Mouse (Mus musculus): ENCODE data around the gene Sytl1. TPM values are rescaled to one million over a fixed set of nuclear protein-coding genes. Genes with fewer than 3 reads are reported as not detected.

Sytl1 gene
- polyA plus RNA-seq, 1 experiment from 2014 or later, result 0.92 TPM

DNA sequence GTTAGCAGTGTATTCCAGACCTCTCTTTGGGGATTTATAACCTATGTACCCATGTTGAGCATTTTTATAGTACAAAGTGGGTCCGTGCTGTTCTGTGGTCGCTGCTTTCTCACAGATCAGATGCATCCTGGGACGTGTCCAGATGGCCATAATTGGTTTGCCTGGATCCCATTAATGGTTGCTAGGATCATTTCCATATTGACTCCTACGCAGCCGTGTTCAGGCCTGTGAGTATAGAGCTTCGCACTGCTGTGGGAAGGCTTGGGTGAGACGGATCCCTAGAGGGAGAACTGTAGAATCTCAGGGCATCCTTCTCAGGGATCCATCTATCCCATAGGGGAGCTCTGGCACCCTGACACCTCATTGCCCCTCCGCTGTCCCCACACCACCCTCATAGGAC is 33.3 kb downstream of the Sytl1 start:
- Histone ChIP-seq H3K4me3 (replicated peaks) (no peak overlapping the region), H3K9ac (no peak overlapping the region), H3K27me3 (peaks cover 15% of the 10 kb centered on the region; the same call in 1 of the 2 replicates), H3K4me1 (replicated peaks) (no peaks in the 10 kb centered on the region), H3K9me3 (replicated peaks) (no peaks in the 10 kb centered on the region), H3K36me3 (replicated peaks) (no peaks in the 10 kb centered on the region), H3K27ac (replicated peaks) (no peak overlapping the region), H3K4me2 (no peak overlapping the region)
- no peak for ATAC-seq (ENCODE audit: insufficient read depth)
- 68% methylated on average over 8 of the region's 8 CpGs for WGBS (ENCODE audit: insufficient replicate concordance)

DNA sequence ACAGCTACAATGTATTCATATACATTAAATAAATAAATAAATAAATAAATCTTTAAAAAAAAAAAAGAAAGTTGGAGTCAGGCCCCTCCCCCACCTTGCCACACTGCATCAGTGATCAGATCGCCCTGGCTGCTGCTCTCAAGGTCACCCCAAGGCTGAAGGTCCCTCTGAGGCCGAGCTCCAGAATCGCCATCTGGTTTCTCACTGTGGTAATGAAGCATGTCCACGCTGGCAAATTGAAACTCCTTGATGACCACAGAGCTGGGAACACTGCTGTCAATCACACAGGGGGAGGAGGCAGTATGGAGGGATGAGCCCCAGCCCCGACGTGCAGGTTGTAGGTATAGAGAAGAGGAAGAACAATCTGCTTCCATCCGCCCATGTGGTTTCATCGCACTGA is 35.3 kb downstream of the Sytl1 start:
- Histone ChIP-seq H3K4me3 (replicated peaks) (no peak overlapping the region), H3K4me1 (replicated peaks) (no peaks in the 10 kb centered on the region), H3K27me3 (peaks cover 34% of the 10 kb centered on the region), H3K36me3 (replicated peaks) (no peaks in the 10 kb centered on the region), H3K9ac (no peak overlapping the region), H3K27ac (replicated peaks) (no peak overlapping the region), H3K4me2 (no peak overlapping the region), H3K9me3 (replicated peaks) (no peaks in the 10 kb centered on the region)
- WGBS (ENCODE audit: insufficient replicate concordance), result 47% methylated on average over 8 of the region's 8 CpGs
- ATAC-seq (ENCODE audit: insufficient read depth), result no peak

DNA sequence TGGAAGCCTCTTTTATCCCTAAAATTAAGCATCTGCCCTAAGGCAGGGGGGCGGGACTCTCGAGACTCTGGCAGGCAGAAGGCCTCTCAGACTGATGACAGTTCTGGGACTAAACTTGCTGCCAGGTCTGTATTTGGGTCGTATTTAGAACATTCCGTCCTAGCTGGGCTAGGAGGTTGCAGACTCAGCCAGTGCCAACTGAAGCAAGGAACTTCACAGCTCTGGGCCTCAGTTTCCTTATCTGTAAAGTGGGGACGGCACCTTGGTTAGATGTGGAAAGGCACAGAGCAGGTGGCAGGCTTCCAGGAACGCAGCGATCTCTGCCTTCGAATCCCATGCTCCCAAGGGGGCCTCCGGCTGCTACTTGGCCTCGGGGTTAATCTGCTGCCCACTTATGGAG is 36.8 kb downstream of the Sytl1 start:
- Histone ChIP-seq H3K4me2 (no peak overlapping the region), H3K9me3 (replicated peaks) (no peaks in the 10 kb centered on the region), H3K36me3 (replicated peaks) (no peaks in the 10 kb centered on the region), H3K9ac (no peak overlapping the region), H3K27ac (replicated peaks) (no peak overlapping the region), H3K4me3 (replicated peaks) (no peak overlapping the region), H3K27me3 (peaks cover 50% of the 10 kb centered on the region), H3K4me1 (replicated peaks) (no peaks in the 10 kb centered on the region)
- WGBS (ENCODE audit: insufficient replicate concordance), result 68% methylated on average over 10 of the region's 10 CpGs
- no peak for ATAC-seq (ENCODE audit: insufficient read depth)

DNA sequence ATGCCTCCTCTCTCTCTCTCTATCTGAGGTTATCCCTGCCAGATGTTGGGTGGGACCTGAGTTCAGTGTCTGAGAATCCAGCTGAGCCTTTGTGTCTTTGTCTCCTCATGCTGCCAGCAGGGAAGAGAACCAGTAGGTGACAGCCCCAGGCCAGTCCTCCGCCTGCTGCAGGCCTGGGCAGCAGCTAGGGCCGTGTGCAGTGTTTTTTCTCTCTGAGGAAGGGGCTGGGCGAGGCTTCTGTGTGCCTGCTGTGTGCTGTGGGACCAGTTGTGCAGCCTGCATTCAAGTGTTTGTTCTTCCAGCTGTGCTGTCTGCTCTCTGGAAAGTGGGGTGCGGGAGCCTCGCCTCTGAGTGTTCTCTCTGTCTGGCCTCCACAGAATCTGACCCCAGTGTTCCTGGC is 39.0 kb downstream of the Sytl1 start:
- no peak for ATAC-seq (ENCODE audit: insufficient read depth)
- H3K27me3 ChIP-seq, result peaks cover 64% of the 10 kb centered on the region
- H3K4me2 ChIP-seq, result no peak overlapping the region
- WGBS (ENCODE audit: insufficient replicate concordance), result 54% methylated on average over 5 of the region's 5 CpGs
- no peaks in the 10 kb centered on the region for H3K36me3 ChIP-seq (replicated peaks)
- no peak overlapping the region for H3K27ac ChIP-seq (replicated peaks)
- no peak overlapping the region for H3K9ac ChIP-seq
- H3K4me3 ChIP-seq (replicated peaks), result no peak overlapping the region
- no peaks in the 10 kb centered on the region for H3K9me3 ChIP-seq (replicated peaks)
- peaks cover 5% of the 10 kb centered on the region; the same call in 1 of the 2 replicates for H3K4me1 ChIP-seq (replicated peaks)

DNA sequence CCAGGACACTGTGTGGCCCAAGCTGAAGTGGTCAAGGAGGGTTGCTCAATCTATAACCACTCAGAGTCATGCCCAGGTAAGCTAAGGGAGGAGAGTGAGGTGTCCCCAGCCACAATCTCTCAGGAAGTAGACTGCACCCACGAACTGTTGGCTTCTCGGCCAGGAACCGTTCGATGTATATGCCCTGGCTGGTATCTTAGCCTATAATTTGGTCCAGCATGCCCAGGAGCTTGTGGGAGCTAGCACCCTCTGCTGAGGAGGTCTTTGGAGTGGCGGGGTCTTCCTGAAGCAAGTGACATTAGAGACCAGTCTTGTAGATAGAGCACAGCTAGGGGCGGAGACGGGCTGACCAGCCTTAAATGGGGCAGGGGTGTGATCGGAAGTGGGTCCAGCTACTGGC is 41.2 kb downstream of the Sytl1 start:
- peaks cover 5% of the 10 kb centered on the region; the same call in 1 of the 2 replicates for H3K4me1 ChIP-seq (replicated peaks)
- H3K4me3 ChIP-seq (replicated peaks), result no peak overlapping the region
- H3K27ac ChIP-seq (replicated peaks), result no peak overlapping the region
- H3K9ac ChIP-seq, result no peak overlapping the region
- H3K27me3 ChIP-seq, result peaks cover 81% of the 10 kb centered on the region
- no peaks in the 10 kb centered on the region for H3K9me3 ChIP-seq (replicated peaks)
- no peaks in the 10 kb centered on the region for H3K36me3 ChIP-seq (replicated peaks)
- ATAC-seq (ENCODE audit: insufficient read depth), result no peak
- H3K4me2 ChIP-seq, result no peak overlapping the region
- WGBS (ENCODE audit: insufficient replicate concordance), result 70% methylated on average over 8 of the region's 8 CpGs

DNA sequence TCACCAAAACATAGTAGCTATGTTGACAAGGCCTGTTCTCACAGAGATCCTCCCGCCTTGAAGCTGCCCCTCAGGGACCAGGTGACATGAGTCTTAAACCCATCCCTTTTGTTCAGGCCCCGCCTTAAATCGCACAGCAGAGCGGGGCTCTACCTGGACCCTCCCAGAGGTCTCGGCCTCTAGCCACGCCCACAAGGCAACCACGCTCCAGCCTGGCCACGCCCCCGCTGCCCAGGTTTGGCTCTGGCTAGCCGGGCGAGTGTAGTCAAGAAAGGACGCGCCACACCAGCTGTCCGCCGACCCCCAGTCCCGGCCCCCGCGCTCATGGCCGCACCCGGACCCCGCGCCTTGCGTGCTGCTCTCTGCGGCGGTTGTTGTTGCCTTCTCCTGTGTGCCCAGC is 42.3 kb downstream of the Sytl1 start:
- H3K27ac ChIP-seq (replicated peaks), result no peak overlapping the region
- no peak for ATAC-seq (ENCODE audit: insufficient read depth)
- H3K9ac ChIP-seq, result no peak overlapping the region
- peak overlapping the region; percentile 56 for H3K4me2 ChIP-seq
- H3K27me3 ChIP-seq, result peaks cover 76% of the 10 kb centered on the region
- 6% methylated on average over 25 of the region's 25 CpGs for WGBS (ENCODE audit: insufficient replicate concordance)
- no peaks in the 10 kb centered on the region for H3K36me3 ChIP-seq (replicated peaks)
- peaks cover 5% of the 10 kb centered on the region; the same call in 1 of the 2 replicates for H3K4me1 ChIP-seq (replicated peaks)
- H3K9me3 ChIP-seq (replicated peaks), result no peaks in the 10 kb centered on the region
- peak overlapping the region; percentile 18 for H3K4me3 ChIP-seq (replicated peaks)

DNA sequence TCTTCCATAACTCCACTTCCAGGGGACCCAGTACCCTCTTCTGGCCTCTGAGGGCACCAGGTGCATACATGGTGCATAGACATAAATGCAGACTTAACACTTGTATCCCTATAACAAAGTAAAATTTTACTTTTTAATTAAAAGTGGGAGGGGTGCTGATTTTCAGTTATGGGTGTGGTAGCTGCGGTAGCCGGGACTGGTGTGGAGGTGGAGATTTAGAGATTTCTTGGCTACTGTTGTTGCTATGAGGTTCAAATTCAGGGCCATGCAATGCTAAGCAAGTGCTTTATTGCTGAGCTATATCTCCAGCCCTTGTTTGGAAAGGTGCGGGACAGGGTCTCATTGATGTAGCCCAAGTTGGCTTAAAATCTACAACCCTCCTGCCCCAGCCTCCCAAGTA is 44.2 kb downstream of the Sytl1 start:
- no peak overlapping the region for H3K9ac ChIP-seq
- no peak for ATAC-seq (ENCODE audit: insufficient read depth)
- H3K27me3 ChIP-seq, result peaks cover 85% of the 10 kb centered on the region
- no peak overlapping the region for H3K27ac ChIP-seq (replicated peaks)
- no peaks in the 10 kb centered on the region for H3K36me3 ChIP-seq (replicated peaks)
- no peak overlapping the region for H3K4me2 ChIP-seq
- 40% methylated on average over 3 of the region's 3 CpGs for WGBS (ENCODE audit: insufficient replicate concordance)
- no peaks in the 10 kb centered on the region for H3K9me3 ChIP-seq (replicated peaks)
- no peak overlapping the region for H3K4me3 ChIP-seq (replicated peaks)
- H3K4me1 ChIP-seq (replicated peaks), result peaks cover 5% of the 10 kb centered on the region; the same call in 1 of the 2 replicates

DNA sequence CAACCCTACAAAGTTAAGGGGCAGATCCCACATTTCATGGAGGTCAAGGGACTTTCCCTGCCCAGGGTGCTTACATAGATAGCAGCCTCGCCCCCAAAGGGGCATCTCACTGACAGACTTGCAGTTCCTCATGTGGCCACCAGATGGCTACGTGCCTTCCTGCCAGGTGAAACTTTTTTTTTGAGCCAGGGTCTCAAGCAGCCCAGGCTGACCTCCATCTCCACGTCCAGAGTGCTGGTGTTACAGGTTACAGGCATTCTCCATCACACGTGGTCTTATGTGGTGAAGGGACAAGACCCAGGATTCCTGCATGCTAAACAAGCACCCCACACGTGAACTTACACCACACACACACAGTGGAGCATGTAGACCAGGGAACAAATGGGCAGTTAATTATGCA is 45.3 kb downstream of the Sytl1 start:
- H3K9me3 ChIP-seq (replicated peaks), result no peaks in the 10 kb centered on the region
- WGBS (ENCODE audit: insufficient replicate concordance), result 5% methylated on average over 5 of the region's 5 CpGs
- H3K27me3 ChIP-seq, result peaks cover 85% of the 10 kb centered on the region
- no peak overlapping the region for H3K4me2 ChIP-seq
- no peaks in the 10 kb centered on the region for H3K36me3 ChIP-seq (replicated peaks)
- H3K9ac ChIP-seq, result no peak overlapping the region
- H3K27ac ChIP-seq (replicated peaks), result no peak overlapping the region
- no peak overlapping the region for H3K4me3 ChIP-seq (replicated peaks)
- ATAC-seq (ENCODE audit: insufficient read depth), result no peak
- H3K4me1 ChIP-seq (replicated peaks), result peaks cover 13% of the 10 kb centered on the region

DNA sequence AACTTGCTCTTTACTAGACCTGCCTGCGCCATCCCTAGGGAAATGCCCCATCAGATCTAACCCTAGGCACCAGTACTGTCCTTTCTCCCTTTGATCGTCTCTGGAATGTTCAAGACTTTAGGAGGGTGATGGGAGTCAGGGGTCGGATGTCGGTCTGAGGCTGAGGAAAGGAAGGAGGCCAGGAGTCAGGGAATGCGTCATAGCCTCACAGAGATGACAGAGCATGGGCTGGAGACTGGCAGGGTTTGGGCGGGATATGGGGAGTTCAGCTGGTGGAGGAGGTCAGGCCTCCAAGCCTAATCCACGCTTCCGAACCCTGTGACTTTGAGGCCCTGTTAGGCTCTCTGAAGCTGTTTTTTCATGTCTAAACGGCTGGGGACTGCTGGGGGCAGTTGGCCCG is 49.3 kb downstream of the Sytl1 start:
- WGBS (ENCODE audit: insufficient replicate concordance), result 26% methylated on average over 10 of the region's 10 CpGs
- ATAC-seq (ENCODE audit: insufficient read depth), result no peak
- Histone ChIP-seq H3K9me3 (replicated peaks) (no peaks in the 10 kb centered on the region), H3K4me2 (no peak overlapping the region), H3K36me3 (replicated peaks) (no peaks in the 10 kb centered on the region), H3K27ac (replicated peaks) (no peak overlapping the region), H3K4me3 (replicated peaks) (no peak overlapping the region), H3K4me1 (replicated peaks) (peaks cover 19% of the 10 kb centered on the region), H3K9ac (no peak overlapping the region), H3K27me3 (peaks cover 87% of the 10 kb centered on the region)

DNA sequence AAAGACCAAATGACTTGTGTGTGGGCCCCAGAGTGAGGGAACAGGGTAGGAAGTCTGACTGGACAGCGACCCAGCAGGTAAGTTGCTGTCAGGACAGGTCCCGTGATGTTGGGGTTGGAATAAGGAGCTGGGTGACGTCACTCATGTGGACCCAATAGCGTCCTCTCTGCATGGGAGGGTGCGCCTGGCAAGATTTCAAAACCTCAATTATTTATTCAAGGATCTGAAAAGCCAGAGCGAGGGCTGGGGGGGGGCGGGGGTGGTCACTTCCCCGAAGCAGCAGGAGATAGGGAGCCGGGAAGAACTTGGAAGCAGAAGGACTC is 49.7 kb downstream of the Sytl1 start:
- H3K4me3 ChIP-seq (replicated peaks), result 0 out of 2 replicates have a peak overlapping the region, but pooled peaks have one; percentile 62
- peak overlapping the region; percentile 88; the same call in 1 of the 2 replicates for H3K4me2 ChIP-seq
- H3K9me3 ChIP-seq (replicated peaks), result no peaks in the 10 kb centered on the region
- H3K9ac ChIP-seq, result no peak overlapping the region
- peaks cover 87% of the 10 kb centered on the region for H3K27me3 ChIP-seq
- no peaks in the 10 kb centered on the region for H3K36me3 ChIP-seq (replicated peaks)
- WGBS (ENCODE audit: insufficient replicate concordance), result 4% methylated on average over 9 of the region's 9 CpGs
- H3K4me1 ChIP-seq (replicated peaks), result peaks cover 19% of the 10 kb centered on the region
- H3K27ac ChIP-seq (replicated peaks), result no peak overlapping the region
- ATAC-seq (ENCODE audit: insufficient read depth), result no peak

DNA sequence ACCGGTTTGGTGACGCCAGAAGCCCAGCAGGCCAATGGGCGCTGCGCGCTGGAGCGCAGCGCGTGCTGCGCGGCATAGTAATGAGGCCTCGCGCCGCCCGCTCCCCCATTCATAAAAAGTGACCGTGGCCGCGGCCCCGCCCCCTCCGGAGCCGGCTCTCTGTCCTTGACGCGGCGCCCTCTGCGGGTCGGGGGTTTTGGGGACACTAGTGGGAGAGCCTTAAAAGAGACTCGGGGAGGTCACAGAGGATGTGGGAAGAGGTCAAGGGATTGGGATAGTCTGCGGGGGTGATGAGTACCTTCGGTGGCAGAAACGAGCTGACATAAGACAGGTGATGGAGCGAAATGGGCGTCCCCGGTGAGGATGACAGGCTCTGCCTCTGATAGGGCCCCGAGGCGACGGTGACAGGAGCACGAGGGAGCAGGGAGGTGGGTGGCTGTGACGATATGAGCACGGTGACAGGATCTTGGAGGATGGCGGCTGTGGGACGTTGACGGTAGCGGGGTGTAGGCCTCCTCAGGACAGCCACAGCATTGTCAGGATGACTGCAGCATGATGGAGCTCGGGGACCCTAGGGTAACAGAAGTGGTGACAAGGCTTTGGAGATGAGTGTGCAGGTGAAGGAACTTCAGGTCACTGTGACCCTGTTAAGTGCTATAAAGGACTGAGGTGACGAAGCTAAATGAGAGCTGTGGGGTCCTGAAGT is 50.2 kb downstream of the Sytl1 start:
- Histone ChIP-seq H3K9ac (no peak overlapping the region), H3K4me3 (replicated peaks) (peak overlapping the region; percentile 62), H3K9me3 (replicated peaks) (no peaks in the 10 kb centered on the region), H3K27me3 (peaks cover 87% of the 10 kb centered on the region), H3K27ac (replicated peaks) (no peak overlapping the region), H3K4me2 (peak overlapping the region; percentile 88), H3K4me1 (replicated peaks) (peaks cover 19% of the 10 kb centered on the region), H3K36me3 (replicated peaks) (no peaks in the 10 kb centered on the region)
- peak; percentile 75 for ATAC-seq (ENCODE audit: insufficient read depth)
- WGBS (ENCODE audit: insufficient replicate concordance), result 2% methylated on average over 44 of the region's 44 CpGs
